ENCODE assay signal across 19 mouse cellular contexts in the genomic region with DNA sequence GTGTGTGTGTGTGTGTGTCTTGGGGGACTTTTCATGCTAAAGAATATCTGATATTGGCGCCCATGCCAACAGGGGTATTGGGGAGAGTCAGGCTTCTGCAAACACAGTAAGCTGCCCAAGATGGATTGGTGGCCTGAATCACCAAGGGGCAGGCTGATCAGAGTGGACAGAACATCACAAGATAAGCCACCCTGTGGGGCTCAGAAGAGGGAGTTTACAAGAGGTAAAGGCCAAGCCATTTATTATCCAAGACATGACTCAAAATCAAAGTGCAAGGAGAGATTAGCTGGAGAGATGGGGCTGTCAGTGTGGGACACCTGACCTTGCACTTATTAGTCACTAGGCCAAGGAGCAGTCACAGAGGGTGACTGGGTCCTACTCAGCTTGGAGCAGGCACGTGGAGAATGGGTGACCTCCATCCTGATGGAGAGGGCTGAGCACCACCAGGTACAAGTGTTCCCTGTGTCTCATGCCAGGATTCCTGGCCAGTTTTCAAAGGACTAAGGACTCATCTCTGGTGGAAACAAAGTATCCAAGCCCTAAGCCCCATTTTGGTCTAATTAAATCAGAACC. TPM values are rescaled to one million over a fixed set of nuclear protein-coding genes. Genes with fewer than 3 reads are reported as not detected.
"Had no signal": no experiment of that assay in that cellular context is flagged by ENCODE, and none has a peak within 500 bp of the region (broad histone marks: within the 10 kb centered on the region; RNA-seq: fewer than 3 reads in every experiment).

No protein-coding gene starts in this region.

- H3K27ac ChIP-seq: kidney, postnatal 0 days; limb, embryonic 13.5 days; liver, embryonic 14.5 days; midbrain, embryonic 10.5 days; neural tube, embryonic 12.5 days; stomach, embryonic 15.5 days had no signal

- DNase-seq: kidney, adult 9 months; kidney, postnatal 36 days; layer of hippocampus, adult 9-11 months; layer of hippocampus, postnatal 36 days; left cerebral cortex, postnatal 4 days; lung, adult 18-20 months; lung, postnatal 36 days; midbrain, embryonic 14.5 days; right cerebral cortex, postnatal 4 days; thymus, postnatal 4 days had no signal

- H3K4me1 ChIP-seq: neural tube, embryonic 12.5 days; stomach, embryonic 15.5 days had no signal

- H3K27me3 ChIP-seq: limb, embryonic 13.5 days; stomach, embryonic 15.5 days had no signal

- H3K4me3 ChIP-seq: limb, embryonic 13.5 days; midbrain, embryonic 10.5 days; neural tube, embryonic 12.5 days; stomach, embryonic 15.5 days had no signal

- H3K36me3 ChIP-seq: limb, embryonic 13.5 days; midbrain, embryonic 10.5 days; neural tube, embryonic 12.5 days; stomach, embryonic 15.5 days had no signal

RNA-seq across cellular contexts. Expression of gene Vil1, which starts 2.7 kb away (rescaled TPM):
- total RNA-seq: megakaryocyte, adult 5-6 weeks; neutrophil, adult 5-6 weeks had no signal
- polyA plus RNA-seq: spleen, adult 2 months had no signal

RNA-seq across cellular contexts. Expression of gene Catip, which starts 49.9 kb away (rescaled TPM):
- total RNA-seq: neutrophil, adult 5-6 weeks had no signal
